Mouse (Mus musculus) T-helper 1 cell (primary cell): ENCODE results near the gene AC129217.1.

Source experiments
- in situ Hi-C: fragments of 300-600 bp; cut with MboI, MseI; formaldehyde crosslinking; loops from one replicate; pipeline ENCODE4 v1.15.1; 2025; ENCODE audit warnings: high pct_unique_total_duplicates

The AC129217.1 gene

GRCm38 (mm10) chr19:8822696-8823095, 6.9 kb upstream of the AC129217.1 start:
- in situ Hi-C loops = loop anchor here (5.0 kb wide), 1 partner anchor 65 kb away; the partner anchor contains the start of gene Nxf1

- in situ Hi-C loops = loop anchor here (25.0 kb wide), 1 partner anchor 1057 kb away; the partner anchor contains the start of gene Incenp
These were observed 1.1 kb downstream of the AC129217.1 start for GRCm38 (mm10) chr19:8830664-8831063.

- in situ Hi-C loops = loop anchor here (25.0 kb wide), 1 partner anchor 1056 kb away; the partner anchor contains the start of gene Incenp
These were observed 1.7 kb downstream of the AC129217.1 start for GRCm38 (mm10) chr19:8831262-8831661.

GRCm38 (mm10) chr19:8832971-8833370, 3.4 kb downstream of the AC129217.1 start:
- in situ Hi-C loops = loop anchor here (25.0 kb wide), 1 partner anchor 1054 kb away; the partner anchor contains the start of gene Incenp

- in situ Hi-C loops = loop anchor here (5.0 to 25.0 kb wide), 3 partner anchors 36 to 1051 kb away; partner anchors contain the start of genes Incenp and Ubxn1
These were observed 6.8 kb downstream of the AC129217.1 start for GRCm38 (mm10) chr19:8836327-8836726.

- in situ Hi-C loops = loop anchor here (5.0 to 25.0 kb wide), 3 partner anchors 35 to 1050 kb away; partner anchors contain the start of genes Incenp and Ubxn1
These were observed 7.7 kb downstream of the AC129217.1 start, which contains the start of gene Bscl2 for GRCm38 (mm10) chr19:8837251-8837791. Bscl2 (plus strand) TSS chr19:8837467.

- in situ Hi-C loops = loop anchor here (5.0 to 25.0 kb wide), 3 partner anchors 34 to 1049 kb away; partner anchors contain the start of genes Incenp and Ubxn1
These were observed 8.6 kb downstream of the AC129217.1 start for GRCm38 (mm10) chr19:8838041-8838730.

- in situ Hi-C loops = loop anchor here (5.0 to 25.0 kb wide), 3 partner anchors 33 to 1048 kb away; partner anchors contain the start of genes Incenp and Ubxn1
These were observed 9.7 kb downstream of the AC129217.1 start, which contains the start of gene Gng3 for GRCm38 (mm10) chr19:8839103-8839907. Gng3 (minus strand) TSS chr19:8839194.

GRCm38 (mm10) chr19:8839908-8840791, 10.6 kb downstream of the AC129217.1 start:
- in situ Hi-C loops = loop anchor here (5.0 to 25.0 kb wide), 3 partner anchors 32 to 1047 kb away; partner anchors contain the start of genes Incenp and Ubxn1

- in situ Hi-C loops = loop anchor here (25.0 kb wide), 1 partner anchor 1046 kb away; the partner anchor contains the start of gene Incenp
These were observed 11.4 kb downstream of the AC129217.1 start for GRCm38 (mm10) chr19:8841012-8841411.

- in situ Hi-C loops = loop anchor here (25.0 kb wide), 1 partner anchor 1044 kb away; the partner anchor contains the start of gene Incenp
These were observed 13.4 kb downstream of the AC129217.1 start for GRCm38 (mm10) chr19:8842961-8843360.

- in situ Hi-C loops = loop anchor here (5.0 to 25.0 kb wide), 2 partner anchors 268 to 1043 kb away; partner anchors contain the start of gene Incenp
These were observed 15.0 kb downstream of the AC129217.1 start for GRCm38 (mm10) chr19:8844371-8845129.

GRCm38 (mm10) chr19:8848356-8848755, 18.8 kb downstream of the AC129217.1 start:
- in situ Hi-C loops = loop anchor here (5.0 to 25.0 kb wide), 2 partner anchors 264 to 1039 kb away; partner anchors contain the start of gene Incenp

GRCm38 (mm10) chr19:8850402-8850901, 20.9 kb downstream of the AC129217.1 start, which contains the start of gene Lrrn4cl:
Lrrn4cl (plus strand) TSS chr19:8850768.
- in situ Hi-C loops = loop anchor here (25.0 kb wide), 2 partner anchors 487 to 612 kb away; no protein-coding TSS in a partner anchor

- in situ Hi-C loops = loop anchor here (25.0 kb wide), 2 partner anchors 486 to 611 kb away; no protein-coding TSS in a partner anchor
These were observed 22.1 kb downstream of the AC129217.1 start for GRCm38 (mm10) chr19:8851639-8852038.

- in situ Hi-C loops = loop anchor here (25.0 kb wide), 2 partner anchors 485 to 610 kb away; no protein-coding TSS in a partner anchor
These were observed 22.8 kb downstream of the AC129217.1 start for GRCm38 (mm10) chr19:8852236-8852928.

- in situ Hi-C loops = loop anchor here (25.0 kb wide), 2 partner anchors 484 to 609 kb away; no protein-coding TSS in a partner anchor
These were observed 23.5 kb downstream of the AC129217.1 start for GRCm38 (mm10) chr19:8853117-8853516.

- in situ Hi-C loops = loop anchor here (25.0 kb wide), 2 partner anchors 480 to 605 kb away; no protein-coding TSS in a partner anchor
These were observed 28.1 kb downstream of the AC129217.1 start for GRCm38 (mm10) chr19:8857689-8858088.
